Mouse (Mus musculus): Measurements from ENCODE around the gene Taf6l.

DNA sequence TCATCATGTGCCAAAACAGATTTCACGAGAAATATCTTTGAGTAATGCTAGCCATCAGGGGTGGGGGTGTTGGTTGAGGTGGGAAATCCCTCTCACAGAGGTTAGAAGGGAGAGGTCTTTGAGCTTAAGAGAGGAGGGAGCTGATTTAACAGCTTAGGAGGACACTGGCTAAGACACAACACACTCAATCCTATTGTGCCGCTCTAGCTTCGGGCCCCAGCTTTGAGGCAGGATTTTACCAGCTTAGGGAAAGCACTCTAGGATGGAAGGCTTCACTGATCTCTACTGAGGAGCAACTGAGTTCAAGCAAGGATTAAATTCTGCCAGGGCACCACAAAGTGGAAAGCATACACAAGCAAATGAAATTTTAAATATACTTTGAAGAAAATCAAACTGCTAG is 30.8 kb upstream of the Taf6l start:
- TF ChIP-seq CTCF (IDR thresholded peaks at IDR 0.05) (no peak), EP300 (IDR thresholded peaks at IDR 0.05) (no peak)

All from lung, postnatal 0 days (tissue).